Mouse (Mus musculus) lung, adult 2 months (tissue): Measurements from ENCODE around the gene Ticam1.

Experiments used
- CTCF ChIP-seq: fragments of 200-500 bp; IDR thresholded peaks from 2 replicates; pipeline ENCODE4 v1.5.1; 2011; ENCODE audit warnings: mild to moderate bottlenecking, low read length, control low read depth; ENCODE audit not compliant: insufficient read depth
- POLR2A ChIP-seq: fragments of 200-500 bp; IDR thresholded peaks from 2 replicates; pipeline ENCODE4 v1.6.1; 2011; ENCODE audit warnings: low read depth, mild to moderate bottlenecking, control low read depth, low read length, borderline replicate concordance; ENCODE audit errors: extremely low read depth

GRCm38 (mm10) chr17:56219805-56220204 is 56.8 kb downstream of the Ticam1 start:
- TF ChIP-seq CTCF (no peak), POLR2A (no peak)
